Mouse (Mus musculus): ENCODE results near the gene Stx6. TPM values are rescaled to one million over a fixed set of nuclear protein-coding genes. Genes with fewer than 3 reads are reported as not detected.

The Stx6 gene
- polyA plus RNA-seq (2015; fragmentation: Nextera tagmentation; extraction: Ambion mirVana), result 106 and 121 TPM in 2 replicates

DNA sequence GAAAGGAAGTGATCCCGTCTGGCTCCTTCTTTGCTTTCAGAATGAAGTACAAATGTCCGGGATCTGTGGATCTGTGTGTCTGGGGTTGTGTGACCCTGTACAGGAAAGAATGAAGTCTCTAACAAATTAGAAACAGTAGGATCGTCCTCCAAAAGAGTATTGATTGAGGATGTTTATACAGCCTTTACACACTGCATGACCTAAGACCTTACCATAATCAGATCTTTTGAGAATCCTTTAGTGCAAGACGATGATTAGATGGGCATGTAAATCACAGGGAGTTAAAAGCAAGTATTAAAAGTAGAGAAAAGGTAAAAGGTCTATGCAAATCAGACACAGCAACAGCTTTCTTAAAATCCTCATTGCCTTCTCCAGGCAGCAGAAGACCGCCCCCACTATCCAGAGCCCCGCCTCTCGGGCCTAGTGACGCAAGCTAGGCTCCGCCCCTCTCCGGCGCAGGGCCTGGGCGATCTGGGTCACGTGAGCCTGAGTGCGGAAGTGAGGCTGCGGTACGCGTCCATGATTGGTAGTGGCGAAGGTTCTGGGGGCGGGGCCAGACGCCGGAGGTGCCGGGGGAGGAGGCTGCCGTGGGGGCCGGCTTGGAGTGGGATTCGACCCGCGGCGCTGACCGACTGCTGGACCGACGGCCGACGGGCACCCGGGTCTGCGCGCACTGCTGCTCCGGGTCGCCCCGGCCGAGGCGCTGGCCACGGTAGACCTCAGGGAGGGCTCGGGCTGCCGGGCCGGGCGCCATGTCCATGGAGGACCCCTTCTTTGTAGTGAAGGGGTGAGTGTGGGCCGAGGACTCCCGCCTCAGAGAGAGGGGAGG, at the start of gene Stx6:
Stx6 (plus strand) TSS at position 575 of the 829 bp plus-strand sequence.
- Histone ChIP-seq H3K27ac (replicated peaks) (peak within 1 kb of the TSS; percentile 94), H3K4me1 (replicated peaks) (peaks cover 24% of the 10 kb centered on the region)
- WGBS, result 3% methylated on average over 42 of the region's 48 CpGs

GRCm38 (mm10) chr1:155109387-155110350, 48.8 kb upstream of the Stx6 start:
- no peak overlapping the region for H3K4me2 ChIP-seq
- H3K36me3 ChIP-seq, result no peaks in the 10 kb centered on the region
- no peaks in the 10 kb centered on the region for H3K27me3 ChIP-seq
- ATAC-seq (ENCODE audit: low read depth), result no peak
- peaks cover 29% of the 10 kb centered on the region for H3K4me1 ChIP-seq (replicated peaks)
- H3K4me3 ChIP-seq, result no peak overlapping the region
- peak overlapping the region; percentile 49 for H3K9ac ChIP-seq
- peak overlapping the region; percentile 59 for H3K27ac ChIP-seq (replicated peaks)
- no peaks in the 10 kb centered on the region for H3K9me3 ChIP-seq
- WGBS, result 26% methylated on average over 18 of the region's 18 CpGs

More for the DNA sequence above, at the start of gene Stx6:
- Histone ChIP-seq H3K36me3 (no peaks in the 10 kb centered on the region), H3K9me3 (no peaks in the 10 kb centered on the region), H3K4me3 (peak within 1 kb of the TSS; percentile 81), H3K4me2 (peak within 1 kb of the TSS; percentile 70), H3K27me3 (no peaks in the 10 kb centered on the region), H3K9ac (peak within 1 kb of the TSS; percentile 89)
- ATAC-seq (ENCODE audit: low read depth), result peak; percentile 98

DNA sequence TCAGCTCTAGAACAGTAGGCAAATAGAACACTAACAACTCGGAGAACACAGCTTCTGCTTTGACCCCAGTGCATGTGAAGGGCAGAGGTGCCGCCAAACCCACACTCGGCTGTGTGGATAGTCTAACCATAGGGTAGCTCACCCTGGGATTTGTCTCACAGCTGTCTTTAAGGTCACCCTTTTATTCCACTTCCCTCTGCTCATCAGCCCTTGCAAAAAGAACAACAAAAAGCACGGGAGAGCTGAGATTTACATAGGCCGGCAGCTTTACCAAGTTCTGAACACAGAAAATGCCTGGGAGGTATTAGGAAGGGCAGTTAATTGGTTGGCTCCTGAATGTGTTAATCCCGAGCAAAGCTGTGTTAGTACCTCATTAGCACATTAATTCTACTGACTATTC, 47.0 kb upstream of the Stx6 start:
- Histone ChIP-seq H3K36me3 (no peaks in the 10 kb centered on the region), H3K4me2 (no peak overlapping the region), H3K4me1 (replicated peaks) (peaks cover 29% of the 10 kb centered on the region), H3K4me3 (no peak overlapping the region), H3K27me3 (no peaks in the 10 kb centered on the region), H3K9me3 (no peaks in the 10 kb centered on the region), H3K27ac (replicated peaks) (no peak overlapping the region), H3K9ac (no peak overlapping the region)
- ATAC-seq (ENCODE audit: low read depth), result no peak
- WGBS, result 20% methylated on average over 6 of the region's 6 CpGs

DNA sequence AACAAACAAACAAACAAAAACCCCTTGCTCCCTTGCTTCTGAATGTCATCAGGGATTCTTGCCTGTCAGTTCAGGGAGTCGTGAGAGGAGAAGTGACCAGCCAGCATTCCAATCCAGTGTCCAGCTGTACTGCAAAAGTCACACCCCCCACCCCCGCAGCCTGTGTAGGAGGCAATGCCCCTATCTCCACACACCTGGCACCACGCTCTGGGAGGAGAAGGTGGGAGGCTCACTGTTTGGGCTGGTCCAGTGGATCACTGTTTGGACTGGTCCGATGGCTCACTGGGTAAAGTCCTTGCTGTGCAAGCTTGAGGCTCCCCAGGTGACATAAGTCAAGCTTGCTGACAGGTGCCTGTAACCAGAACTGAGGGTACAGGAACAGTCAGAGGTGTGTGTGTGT, 46.4 kb upstream of the Stx6 start:
- Histone ChIP-seq H3K36me3 (no peaks in the 10 kb centered on the region), H3K9ac (no peak overlapping the region), H3K4me2 (no peak overlapping the region), H3K27me3 (no peaks in the 10 kb centered on the region), H3K9me3 (no peaks in the 10 kb centered on the region), H3K4me3 (no peak overlapping the region), H3K27ac (replicated peaks) (no peak overlapping the region), H3K4me1 (replicated peaks) (peaks cover 29% of the 10 kb centered on the region)
- no peak for ATAC-seq (ENCODE audit: low read depth)
- 63% methylated on average over 4 of the region's 4 CpGs for WGBS

GRCm38 (mm10) chr1:155112875-155113274, 45.6 kb upstream of the Stx6 start:
- Histone ChIP-seq H3K27me3 (no peaks in the 10 kb centered on the region), H3K36me3 (no peaks in the 10 kb centered on the region), H3K4me2 (no peak overlapping the region), H3K27ac (replicated peaks) (no peak overlapping the region), H3K4me3 (no peak overlapping the region), H3K9ac (no peak overlapping the region), H3K4me1 (replicated peaks) (peaks cover 29% of the 10 kb centered on the region), H3K9me3 (no peaks in the 10 kb centered on the region)
- 91% methylated on average over 1 of the region's 1 CpGs for WGBS
- ATAC-seq (ENCODE audit: low read depth), result no peak

GRCm38 (mm10) chr1:155113946-155114345, 44.6 kb upstream of the Stx6 start:
- Histone ChIP-seq H3K9me3 (no peaks in the 10 kb centered on the region), H3K27me3 (no peaks in the 10 kb centered on the region), H3K4me1 (replicated peaks) (peaks cover 25% of the 10 kb centered on the region), H3K27ac (replicated peaks) (no peak overlapping the region), H3K4me3 (no peak overlapping the region), H3K4me2 (no peak overlapping the region), H3K9ac (no peak overlapping the region), H3K36me3 (no peaks in the 10 kb centered on the region)
- WGBS, result 38% methylated on average over 3 of the region's 3 CpGs
- no peak for ATAC-seq (ENCODE audit: low read depth)

DNA sequence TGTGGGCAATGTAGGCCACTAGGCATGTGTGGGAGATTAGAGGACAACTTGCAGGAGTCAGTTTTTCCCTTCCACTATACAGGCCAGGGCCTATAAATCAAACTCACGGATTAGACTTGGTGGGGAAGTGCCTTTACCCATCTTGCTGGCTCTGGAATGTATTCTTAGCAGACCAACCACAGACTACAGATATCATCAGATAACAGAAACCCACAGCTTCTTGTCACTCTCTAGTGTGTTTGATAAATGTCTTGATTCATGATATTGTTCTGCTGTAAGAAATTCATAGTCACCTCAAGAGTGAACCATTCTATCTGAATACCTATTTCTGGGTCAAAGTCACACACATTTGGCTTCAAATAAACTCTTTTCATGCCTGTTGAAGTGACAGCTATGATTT, 38.8 kb upstream of the Stx6 start:
- no peak overlapping the region for H3K9ac ChIP-seq
- H3K4me1 ChIP-seq (replicated peaks), result no peaks in the 10 kb centered on the region
- H3K9me3 ChIP-seq, result no peaks in the 10 kb centered on the region
- no peaks in the 10 kb centered on the region for H3K27me3 ChIP-seq
- no peak overlapping the region for H3K27ac ChIP-seq (replicated peaks)
- H3K4me3 ChIP-seq, result no peak overlapping the region
- no peaks in the 10 kb centered on the region for H3K36me3 ChIP-seq
- WGBS, result 54% methylated on average over 1 of the region's 1 CpGs
- ATAC-seq (ENCODE audit: low read depth), result no peak
- no peak overlapping the region for H3K4me2 ChIP-seq

- no peak overlapping the region for H3K9ac ChIP-seq
- ATAC-seq (ENCODE audit: low read depth), result no peak
- WGBS, result 84% methylated on average over 21 of the region's 21 CpGs
Measured at GRCm38 (mm10) chr1:155121977-155122939, 36.3 kb upstream of the Stx6 start.

GRCm38 (mm10) chr1:155124397-155124796, 34.1 kb upstream of the Stx6 start:
- Histone ChIP-seq H3K27me3 (no peaks in the 10 kb centered on the region), H3K27ac (replicated peaks) (no peak overlapping the region), H3K9me3 (no peaks in the 10 kb centered on the region), H3K9ac (no peak overlapping the region), H3K4me3 (no peak overlapping the region), H3K4me2 (no peak overlapping the region), H3K36me3 (no peaks in the 10 kb centered on the region), H3K4me1 (replicated peaks) (no peaks in the 10 kb centered on the region)
- 93% methylated on average over 5 of the region's 5 CpGs for WGBS
- ATAC-seq (ENCODE audit: low read depth), result no peak

More at GRCm38 (mm10) chr1:155121977-155122939, 36.3 kb upstream of the Stx6 start:
- Histone ChIP-seq H3K9me3 (no peaks in the 10 kb centered on the region), H3K27ac (replicated peaks) (no peak overlapping the region), H3K4me3 (no peak overlapping the region), H3K4me2 (no peak overlapping the region), H3K4me1 (replicated peaks) (no peaks in the 10 kb centered on the region), H3K27me3 (no peaks in the 10 kb centered on the region), H3K36me3 (no peaks in the 10 kb centered on the region)

- ATAC-seq (ENCODE audit: low read depth), result no peak
Measured at GRCm38 (mm10) chr1:155126716-155127115, 31.8 kb upstream of the Stx6 start.

GRCm38 (mm10) chr1:155127429-155127934, 31.0 kb upstream of the Stx6 start:
- 90% methylated on average over 5 of the region's 5 CpGs for WGBS
- H3K27ac ChIP-seq (replicated peaks), result no peak overlapping the region

More at GRCm38 (mm10) chr1:155126716-155127115, 31.8 kb upstream of the Stx6 start:
- H3K27me3 ChIP-seq, result no peaks in the 10 kb centered on the region
- no peak overlapping the region for H3K4me2 ChIP-seq
- H3K27ac ChIP-seq (replicated peaks), result no peak overlapping the region
- H3K36me3 ChIP-seq, result no peaks in the 10 kb centered on the region
- H3K9ac ChIP-seq, result no peak overlapping the region
- 78% methylated on average over 5 of the region's 5 CpGs for WGBS
- no peak overlapping the region for H3K4me3 ChIP-seq
- H3K9me3 ChIP-seq, result no peaks in the 10 kb centered on the region
- no peaks in the 10 kb centered on the region for H3K4me1 ChIP-seq (replicated peaks)

More at GRCm38 (mm10) chr1:155127429-155127934, 31.0 kb upstream of the Stx6 start:
- H3K9me3 ChIP-seq, result no peaks in the 10 kb centered on the region
- no peak for ATAC-seq (ENCODE audit: low read depth)
- H3K27me3 ChIP-seq, result no peaks in the 10 kb centered on the region
- H3K4me3 ChIP-seq, result no peak overlapping the region
- no peak overlapping the region for H3K4me2 ChIP-seq
- H3K4me1 ChIP-seq (replicated peaks), result no peaks in the 10 kb centered on the region
- H3K36me3 ChIP-seq, result no peaks in the 10 kb centered on the region
- no peak overlapping the region for H3K9ac ChIP-seq
